Mouse (Mus musculus) ovary, adult 18-20 months (tissue): ENCODE measurements at regions not wholly inside any gene's neighbourhood (a gene's known extent, or its start where the extent isn't known, plus 50 kb on each side); places are given as distances from the start of the nearest gene placed in this dataset.

Experiments used
- DNase-seq: peaks from one replicate; pipeline ENCODE4 v3.0.0; 2022; ENCODE audit warnings: low spot score, mixed read lengths

DNA sequence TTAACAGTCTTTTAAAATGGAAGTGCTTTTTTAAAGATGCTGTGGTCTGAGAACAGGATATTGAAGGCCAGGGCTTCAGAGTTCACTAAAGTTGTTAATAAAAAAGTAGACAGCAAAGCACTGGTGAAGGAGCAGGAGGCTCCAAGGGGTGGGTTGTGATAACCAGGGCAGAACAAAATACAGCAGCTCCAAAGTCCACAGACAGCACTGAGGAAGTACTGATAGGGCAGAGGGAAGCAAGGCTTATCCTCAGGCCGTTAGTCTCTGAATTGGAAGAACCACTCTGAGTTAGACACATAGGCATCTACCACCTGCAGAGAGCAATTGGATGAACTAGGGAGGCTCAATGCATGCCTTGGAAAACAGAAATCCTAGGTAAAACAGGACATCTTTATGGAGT, 62.1 kb downstream of the P2ry1 start:
- no peak for DNase-seq

DNA sequence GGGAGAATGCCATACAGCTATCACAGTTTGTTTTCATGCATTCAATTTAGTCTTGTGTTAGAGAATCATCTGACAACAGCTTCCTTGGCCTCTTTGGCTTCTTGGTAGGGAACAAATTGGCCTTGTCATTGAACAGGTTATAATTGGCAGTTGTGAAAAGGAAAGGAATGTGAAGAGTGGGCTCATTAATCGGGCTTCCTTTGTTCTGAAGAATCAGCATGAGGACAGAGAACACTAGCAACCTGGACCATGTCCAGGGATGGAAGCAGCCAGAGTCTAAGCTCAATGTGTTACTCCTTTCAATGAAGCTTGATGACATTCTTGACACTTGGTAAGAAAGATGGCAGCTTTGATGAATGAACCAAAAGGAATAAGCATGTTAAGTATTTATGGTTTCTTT, 64.5 kb downstream of the P2ry1 start:
- no peak for DNase-seq

DNA sequence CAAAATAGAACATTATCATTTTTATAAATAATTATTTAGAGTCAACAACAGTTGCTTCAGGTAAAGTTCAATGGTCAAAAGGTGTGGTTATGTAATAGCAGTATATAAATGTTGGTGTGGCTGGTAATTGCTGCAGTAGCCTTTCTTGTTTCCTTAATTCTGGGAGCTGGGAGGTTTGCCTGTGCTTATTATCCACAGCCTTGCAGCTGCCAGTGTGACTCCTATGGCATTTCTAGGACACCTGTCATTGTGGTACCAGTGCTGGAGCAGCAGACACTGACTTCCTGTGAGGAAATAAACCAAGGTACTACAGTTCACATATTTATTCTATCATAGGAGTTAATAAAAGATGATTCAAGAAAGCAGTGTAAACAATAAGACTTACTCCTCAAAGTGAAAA, 65.6 kb downstream of the P2ry1 start:
- no peak for DNase-seq

DNA sequence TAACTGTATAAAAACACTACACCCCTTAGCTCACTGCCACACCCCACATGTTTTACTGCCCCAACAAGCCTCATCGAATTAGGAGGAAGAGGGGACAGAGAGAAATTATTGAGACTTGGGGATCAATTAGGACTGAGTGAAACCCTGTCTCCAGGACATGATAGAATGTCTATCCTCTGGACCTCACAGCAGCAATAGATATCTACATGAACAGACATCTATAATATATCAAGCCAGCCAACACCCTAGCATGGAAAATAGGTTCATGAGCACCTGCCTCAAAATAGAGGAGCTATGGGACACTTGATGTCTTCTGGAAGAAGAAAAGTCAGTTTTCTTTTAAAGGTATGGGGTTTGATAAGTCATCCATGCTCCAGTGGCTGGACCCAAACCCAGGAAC, 68.4 kb downstream of the P2ry1 start:
- DNase-seq = no peak

DNA sequence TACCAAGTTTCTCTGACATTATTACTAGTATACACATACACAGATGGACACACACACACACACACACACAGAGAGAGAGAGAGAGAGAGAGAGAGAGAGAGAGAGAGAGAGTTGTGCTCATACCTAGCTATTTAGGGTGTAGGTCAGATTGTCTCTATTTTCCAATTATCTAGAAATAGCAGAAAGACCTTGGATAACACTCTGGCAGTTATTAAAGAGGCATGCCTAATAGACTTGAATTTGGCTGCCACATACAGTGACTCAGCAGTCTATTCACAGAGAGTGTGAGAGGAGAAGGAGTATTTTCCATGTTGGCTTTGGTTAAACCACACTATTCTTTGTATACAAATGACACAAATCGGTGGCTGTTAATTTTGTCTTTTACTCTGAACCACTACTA, 69.7 kb downstream of the P2ry1 start:
- DNase-seq = peak; percentile 2

DNA sequence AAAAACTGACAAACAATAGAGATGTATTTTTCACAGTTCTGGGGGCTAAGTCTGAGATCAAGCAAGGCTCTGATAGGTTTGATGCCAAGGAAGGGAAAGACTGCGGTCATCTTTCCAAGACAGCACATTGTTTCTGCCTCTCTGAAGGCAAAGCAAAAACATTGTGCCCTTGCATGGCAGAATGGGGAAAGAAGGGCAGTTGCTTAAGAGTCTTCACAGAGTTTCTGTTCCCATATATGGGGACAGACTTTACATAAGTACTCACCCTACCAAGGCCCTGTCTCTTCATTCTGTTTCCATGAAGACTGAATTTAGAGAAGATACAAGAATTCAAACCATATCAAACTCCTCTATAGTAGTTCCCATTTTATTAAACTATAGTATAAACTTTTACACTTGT, 70.5 kb downstream of the P2ry1 start:
- no peak for DNase-seq

DNA sequence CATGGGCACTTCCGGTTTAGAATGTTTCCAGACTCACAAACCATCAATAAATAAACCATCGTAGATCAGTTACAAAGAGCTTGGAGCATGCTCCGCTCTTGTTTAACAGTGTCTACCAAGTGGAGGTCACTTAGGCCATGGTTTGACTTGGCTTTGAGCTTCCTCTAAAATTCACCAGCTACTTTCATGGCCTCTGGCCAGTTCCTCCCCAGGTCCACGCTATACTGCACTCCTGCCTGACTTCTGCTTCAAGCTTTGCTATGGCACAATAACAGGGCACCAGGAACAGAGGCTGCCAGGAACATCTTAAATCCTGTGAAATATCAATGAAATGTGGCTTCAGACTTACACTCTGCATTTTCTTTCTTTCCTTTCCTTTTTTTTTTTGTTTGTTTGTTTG, 71.2 kb downstream of the P2ry1 start:
- no peak for DNase-seq

DNA sequence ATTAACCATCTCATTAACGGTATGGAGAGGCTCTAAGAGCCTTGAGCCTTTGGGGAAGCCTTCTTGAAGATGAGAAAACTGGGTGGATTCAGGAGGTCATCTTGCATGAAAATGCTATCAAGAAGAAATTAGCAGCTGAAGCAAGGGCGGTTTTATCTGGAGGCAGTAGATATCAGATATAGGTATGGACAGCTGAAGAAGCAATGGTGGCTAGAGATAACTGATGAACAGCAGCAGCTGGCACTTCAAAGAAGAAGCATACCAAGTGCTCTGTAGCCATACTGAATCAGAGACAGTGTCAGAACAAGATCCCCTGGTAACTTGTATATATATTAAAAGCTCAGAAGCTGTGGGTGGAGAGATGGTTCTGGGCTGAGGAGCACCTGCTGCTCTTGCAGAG, 73.2 kb downstream of the P2ry1 start:
- DNase-seq = no peak

DNA sequence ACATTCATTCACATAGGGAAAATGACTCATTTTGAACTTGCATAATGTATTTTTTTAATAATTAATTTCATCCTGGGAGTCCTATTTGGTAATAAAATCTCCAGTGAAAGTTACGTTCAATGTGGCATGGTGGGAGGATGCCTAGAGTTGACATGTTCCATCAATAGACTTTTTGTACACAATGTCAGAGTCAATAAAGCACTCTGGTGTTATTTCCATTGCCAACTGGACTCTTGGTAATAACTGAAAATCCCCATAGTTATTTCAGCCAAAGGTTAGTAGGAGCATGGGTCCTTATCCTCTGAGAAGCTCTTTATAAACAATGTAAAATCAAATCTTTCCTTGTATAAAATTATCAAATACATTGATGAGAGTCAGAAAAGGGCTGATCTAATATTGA, 87.3 kb downstream of the P2ry1 start:
- DNase-seq = no peak

DNA sequence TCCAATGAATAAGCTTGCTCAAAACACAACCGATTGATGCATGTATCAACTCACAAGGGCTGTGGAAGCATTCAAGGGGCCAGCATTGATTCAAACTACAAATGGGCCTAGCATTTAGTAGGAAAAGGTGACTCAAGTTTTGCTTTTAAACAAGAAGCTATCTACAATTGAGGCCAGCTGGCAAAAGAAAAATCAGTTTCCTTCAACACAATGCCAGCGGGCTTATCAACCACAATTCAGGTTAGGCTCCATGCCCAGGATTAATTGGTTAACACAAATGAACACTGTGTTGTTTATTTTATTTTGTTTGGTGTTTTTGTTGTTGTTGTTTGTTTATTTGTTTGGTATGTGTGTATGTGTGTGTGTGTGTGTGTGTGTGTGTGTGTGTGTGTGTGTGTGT, 89.4 kb downstream of the P2ry1 start:
- no peak for DNase-seq

DNA sequence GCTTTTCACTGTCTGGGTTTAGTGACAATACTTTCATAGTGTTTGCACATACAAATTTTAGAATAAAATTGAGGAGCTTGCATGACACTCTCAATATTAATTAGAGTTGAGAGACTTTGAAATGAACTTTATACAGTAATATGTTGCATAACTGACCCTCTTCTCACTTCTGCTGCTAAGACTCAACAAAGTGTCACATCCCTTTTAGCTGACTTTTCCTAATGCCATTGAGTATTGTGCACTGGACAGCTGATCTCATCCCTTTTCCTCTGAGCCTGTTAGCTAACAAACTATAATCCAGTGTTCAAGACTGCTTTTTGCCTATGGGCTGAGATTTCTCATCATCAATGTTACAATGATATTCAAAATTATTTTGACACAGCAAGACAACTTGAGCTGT, 113.8 kb downstream of the P2ry1 start:
- DNase-seq = no peak

DNA sequence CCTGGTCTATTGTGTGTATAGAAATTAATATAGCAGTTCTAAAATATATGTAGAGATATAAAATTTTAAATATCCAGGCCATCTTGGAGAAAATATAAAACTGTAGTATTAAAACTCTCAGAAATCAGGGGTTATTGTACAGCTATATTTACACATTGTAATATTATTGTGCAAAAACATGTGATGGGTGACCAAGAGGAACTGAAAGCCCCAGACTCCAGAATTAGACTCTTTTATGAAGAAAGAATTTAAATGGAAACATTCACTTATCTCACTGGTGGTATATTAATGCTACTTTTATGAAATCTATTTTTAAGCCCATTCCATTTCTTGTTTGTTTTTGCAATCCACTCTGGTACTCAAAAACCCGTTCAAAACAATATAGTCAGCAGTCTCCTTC, 130.5 kb downstream of the P2ry1 start:
- no peak for DNase-seq

DNA sequence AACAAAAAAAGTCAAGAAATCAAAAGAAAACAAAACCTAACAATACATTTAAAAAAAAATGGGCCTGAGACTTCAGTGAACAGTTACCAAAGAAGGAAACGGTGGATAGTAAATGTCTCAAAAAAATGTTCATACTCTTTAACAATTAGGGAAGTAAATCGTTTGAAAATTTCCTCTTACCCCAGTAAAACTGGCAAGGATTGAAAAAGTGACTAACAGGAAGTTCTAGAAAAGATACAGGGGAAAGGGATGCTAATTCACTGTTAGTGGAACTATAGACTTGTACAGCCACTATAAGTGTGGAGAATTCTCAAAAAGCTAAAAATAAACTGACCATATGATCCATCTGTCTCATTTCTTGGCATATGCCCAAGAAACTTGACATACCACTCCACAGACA, 151.5 kb downstream of the P2ry1 start:
- no peak for DNase-seq

DNA sequence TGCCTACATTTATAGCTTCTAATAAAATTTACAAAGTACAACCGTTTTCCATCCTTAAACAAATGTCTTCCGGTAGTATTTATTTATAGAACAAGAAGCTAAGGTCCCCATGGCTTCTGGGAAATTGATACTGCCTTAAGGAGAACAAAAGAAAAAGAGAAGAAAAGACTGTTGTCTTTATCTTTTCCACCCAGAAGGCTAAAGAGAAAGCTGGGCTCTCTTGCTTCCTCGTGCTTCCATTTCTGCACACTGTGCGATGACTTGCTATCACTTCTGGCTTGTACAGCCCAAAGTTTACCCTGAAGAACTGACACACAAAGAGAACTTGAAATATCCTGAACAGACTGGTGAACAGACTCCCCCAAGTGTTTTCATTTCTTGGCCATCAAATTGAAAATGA, 157.2 kb downstream of the P2ry1 start:
- no peak for DNase-seq

DNA sequence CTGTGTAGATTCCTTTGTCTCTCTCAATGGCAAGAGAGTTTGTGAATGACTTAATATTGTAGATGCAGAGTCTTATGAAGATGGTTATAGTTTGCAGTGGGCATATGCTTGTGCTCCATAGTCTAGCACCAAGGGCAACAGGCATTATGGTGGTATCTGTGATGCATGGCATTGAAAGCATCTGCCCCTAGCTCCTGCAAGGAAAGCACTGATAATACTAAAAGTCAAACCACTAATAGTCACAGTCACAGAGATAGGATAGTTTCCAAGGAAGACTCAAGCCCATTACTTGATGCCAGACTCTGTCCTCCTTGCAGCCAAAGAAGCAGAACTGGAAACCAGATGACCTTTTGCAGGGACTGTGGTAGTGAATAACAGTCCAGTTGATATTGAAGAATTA, 158.8 kb downstream of the P2ry1 start:
- no peak for DNase-seq

DNA sequence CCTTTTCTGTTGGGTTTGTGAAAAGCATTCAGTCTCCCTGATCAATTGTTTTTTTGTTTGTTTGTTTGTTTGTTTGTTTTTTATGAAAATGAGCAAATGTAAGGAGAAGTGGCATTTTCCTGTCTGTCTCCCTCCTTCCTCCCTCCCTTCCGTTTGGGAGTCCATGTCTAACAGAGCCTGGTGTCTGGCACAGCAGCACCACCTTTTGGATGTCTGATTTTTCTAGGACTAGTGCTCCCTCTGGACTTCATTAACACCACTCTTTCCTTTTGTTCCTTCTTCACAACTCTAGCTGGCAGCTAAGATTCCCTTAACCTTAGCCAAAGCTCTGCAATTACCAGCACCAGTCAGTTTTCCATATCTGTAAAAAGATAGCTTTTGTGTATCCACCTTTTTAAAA, 175.6 kb upstream of the Rap2b start:
- no peak for DNase-seq

DNA sequence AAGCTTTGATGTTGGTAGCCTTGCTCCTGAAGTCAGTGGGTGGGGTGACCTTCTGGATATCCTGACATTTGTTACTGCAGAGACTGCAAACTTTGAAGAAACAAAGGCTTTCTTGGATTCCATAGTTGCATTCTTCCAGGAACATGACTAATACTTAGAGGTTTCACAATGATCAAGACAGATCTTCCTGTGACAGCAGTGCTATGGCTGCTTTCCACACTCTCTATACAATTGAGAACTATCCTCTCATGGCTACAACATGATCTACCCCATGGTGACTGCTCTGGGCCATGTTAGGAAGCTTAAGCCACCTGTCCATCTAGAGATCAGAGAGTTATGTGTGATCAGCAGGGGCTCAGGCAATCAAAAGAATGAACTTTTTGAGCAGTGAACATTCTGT, 172.8 kb upstream of the Rap2b start:
- no peak for DNase-seq

DNA sequence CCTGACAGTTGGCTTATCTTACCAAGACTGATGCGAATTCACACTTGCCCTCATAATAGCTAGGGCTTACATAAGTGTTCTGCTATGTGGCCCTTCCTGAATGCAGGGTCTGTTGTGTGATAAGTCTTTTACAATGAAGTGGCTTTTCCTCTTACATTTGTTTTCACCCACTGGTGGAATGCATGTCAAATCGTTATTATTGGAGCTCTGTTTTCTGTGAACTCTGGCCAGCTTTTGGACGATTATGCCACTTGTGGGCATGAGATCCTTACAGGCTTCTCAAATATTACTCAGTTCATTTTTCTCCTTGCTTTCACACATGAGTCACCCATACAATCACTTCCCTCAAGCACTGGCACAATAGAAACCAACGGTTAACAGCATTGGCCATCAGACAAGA, 144.9 kb upstream of the Rap2b start:
- no peak for DNase-seq

DNA sequence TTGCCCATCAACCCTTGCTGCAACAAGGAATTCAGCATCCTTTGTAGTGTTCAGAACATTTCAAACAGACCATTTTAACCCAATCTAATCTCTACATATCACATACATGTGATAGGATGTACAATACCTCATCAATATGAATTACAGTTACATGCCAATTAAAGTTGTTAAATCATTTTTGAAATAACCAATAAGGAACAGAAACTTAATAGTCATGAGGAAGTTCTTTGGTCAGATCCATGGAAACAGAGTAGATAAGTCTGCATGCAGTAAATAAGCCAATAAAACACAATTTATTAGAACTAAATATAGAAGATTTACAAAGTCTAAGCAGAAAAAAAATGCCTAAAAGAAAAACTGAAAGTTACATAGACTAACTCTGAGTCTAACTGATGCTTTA, 136.9 kb upstream of the Rap2b start:
- DNase-seq = no peak

DNA sequence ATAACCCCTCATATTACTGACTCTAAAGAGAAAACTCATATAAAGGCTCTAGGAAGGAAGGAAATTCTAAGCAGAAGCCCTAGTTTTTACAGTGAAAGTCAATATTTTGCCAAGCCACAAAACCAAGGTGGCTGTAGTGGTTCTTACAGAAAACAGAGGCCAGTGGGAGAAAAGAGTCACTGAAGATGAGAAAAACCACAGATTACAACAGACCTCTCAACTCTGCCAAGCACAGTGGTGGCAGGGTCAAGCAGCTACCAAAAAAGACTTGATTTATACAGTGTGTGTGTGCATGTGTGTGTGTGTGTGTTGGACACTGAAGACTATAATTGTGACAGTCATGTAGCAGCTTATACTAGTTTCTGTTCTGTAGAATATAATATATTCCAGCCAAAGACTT, 136.4 kb upstream of the Rap2b start:
- no peak for DNase-seq

DNA sequence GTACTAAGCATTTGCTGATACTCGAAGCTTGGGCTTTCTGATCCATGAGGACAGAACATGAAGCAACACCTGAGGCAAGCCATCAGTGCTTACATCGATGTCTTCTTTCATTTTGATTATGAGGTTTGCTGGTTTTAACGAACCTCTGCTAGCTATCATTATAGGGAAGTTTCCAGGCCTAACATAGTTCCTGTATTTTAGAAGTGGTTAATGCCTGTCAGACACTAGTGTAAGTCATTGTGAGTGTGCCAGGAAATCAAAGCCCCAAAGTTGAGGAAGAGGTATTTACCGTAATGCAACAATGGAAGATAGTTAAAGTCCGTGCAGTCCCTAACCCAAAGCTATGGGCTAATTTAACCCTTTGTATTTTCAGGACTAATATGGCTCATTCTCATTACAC, 120.1 kb upstream of the Rap2b start:
- no peak for DNase-seq

DNA sequence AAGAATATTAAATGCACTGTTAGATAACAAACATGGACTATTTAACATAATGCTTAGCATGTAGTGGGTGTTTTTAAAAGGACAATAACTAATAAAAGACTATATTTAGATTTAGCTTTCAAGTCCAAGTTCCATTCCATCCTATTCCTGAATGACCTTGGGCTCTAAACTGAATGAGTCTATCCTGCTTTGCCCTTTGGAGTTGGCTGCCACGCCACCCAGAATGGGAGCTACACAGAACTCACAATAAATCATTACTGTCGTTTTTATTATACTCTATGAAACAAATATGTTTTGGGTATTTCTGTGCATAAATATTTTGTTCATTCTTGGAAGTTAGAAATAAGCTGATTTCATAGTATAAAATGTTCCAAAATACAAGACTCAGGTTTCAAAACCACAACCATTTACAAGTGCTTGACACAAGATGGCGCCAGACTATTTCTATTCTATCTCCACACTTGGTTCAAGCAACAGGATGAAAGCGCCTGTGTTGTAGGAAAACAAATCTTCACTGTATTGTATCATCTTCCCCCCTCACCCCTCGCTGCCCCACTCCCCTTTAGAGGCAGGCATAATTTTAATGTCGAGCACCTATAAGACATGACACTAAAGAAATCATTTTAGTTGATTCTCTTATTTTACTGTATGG, 117.4 kb upstream of the Rap2b start:
- no peak for DNase-seq

DNA sequence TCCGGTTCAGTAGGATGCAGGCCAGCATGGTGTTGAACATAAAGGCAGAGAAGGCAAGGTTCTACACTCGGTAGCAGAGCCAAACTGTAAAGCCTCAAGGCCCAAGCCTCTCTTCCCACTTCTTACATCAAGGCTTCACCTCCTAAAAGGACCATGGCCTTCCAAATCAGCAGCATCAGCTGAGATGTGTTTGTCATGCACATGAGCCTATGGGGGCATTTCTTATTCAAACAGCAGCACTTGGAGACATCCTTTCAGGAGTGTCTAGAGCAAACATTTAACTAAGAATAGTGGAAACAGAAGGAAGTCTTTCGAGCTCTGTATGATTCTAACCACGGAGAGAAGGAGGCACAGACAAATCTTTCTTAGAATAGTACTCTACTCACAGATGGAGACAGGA, 115.0 kb upstream of the Rap2b start:
- DNase-seq = no peak

DNA sequence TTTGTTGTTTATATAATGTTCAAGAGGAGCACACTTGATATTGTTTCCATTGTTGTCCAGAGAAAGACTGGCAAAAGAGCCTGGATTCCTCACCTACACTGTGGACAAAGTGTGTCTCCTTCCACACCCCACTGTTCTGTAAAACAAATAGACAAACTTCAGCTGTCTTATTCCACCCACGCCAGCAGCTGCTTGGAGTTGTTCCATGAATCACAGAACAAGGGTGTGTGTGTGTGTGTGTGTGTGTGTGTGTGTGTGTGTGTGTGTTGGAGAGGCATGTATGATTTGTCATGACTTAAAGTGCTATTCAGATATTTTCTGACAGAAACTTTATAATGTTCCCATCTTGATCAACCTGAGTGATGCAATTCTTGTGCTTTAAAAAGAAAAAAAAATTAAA, 114.1 kb upstream of the Rap2b start:
- DNase-seq = no peak

DNA sequence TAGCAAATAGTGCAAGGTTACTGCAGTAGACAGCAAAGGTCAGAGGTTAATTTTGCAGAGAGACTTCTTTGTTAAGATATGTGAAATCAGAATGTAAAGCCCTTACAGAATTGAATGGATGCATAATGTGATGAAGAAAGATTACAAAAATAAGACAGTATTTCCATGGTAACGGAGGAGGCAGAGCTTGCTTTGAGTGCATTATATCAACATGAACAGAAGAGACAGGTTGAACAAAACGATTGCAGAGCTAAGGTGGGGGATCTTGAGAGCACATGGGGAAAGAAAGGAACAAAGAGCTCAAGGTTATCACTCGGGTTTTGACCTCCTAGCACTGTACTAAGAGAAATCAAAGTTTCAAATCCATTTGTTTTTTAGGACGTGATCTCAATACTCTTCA, 106.2 kb upstream of the Rap2b start:
- no peak for DNase-seq
